Mouse (Mus musculus): Measurements from ENCODE around the gene Tmem158. TPM values are rescaled to one million over a fixed set of nuclear protein-coding genes. Genes with fewer than 3 reads are reported as not detected.
A peak's percentile ranks its signal among the peaks of the same experiment; 100 is the strongest.

Tmem158 gene
- total and polyA plus RNA-seq, 2 experiments from 2014 or later, result 78.6 to 207 TPM

GRCm38 (mm10) chr9:123297862-123298261 lies 37.3 kb upstream of the Tmem158 start:
- no peaks in the 10 kb centered on the region for H3K27me3 ChIP-seq (ENCODE audit: insufficient read depth, low read length)
- DNase-seq (ENCODE audit: low spot score), result no peak
- no peak overlapping the region for H3K9ac ChIP-seq (replicated peaks; ENCODE audit: low read length, poor library complexity, severe bottlenecking)
- no peaks in the 10 kb centered on the region for H3K9me3 ChIP-seq (ENCODE audit: low read length)
- no peak for ATAC-seq (ENCODE audit: low FRiP score)
- WGBS, result 92% methylated on average over 7 of the region's 7 CpGs
- H3K4me3 ChIP-seq (ENCODE audit: low read depth, low read length), result no peak overlapping the region
- no peak for TF ChIP-seq CTCF (IDR thresholded peaks at IDR 0.05)
- no peaks in the 10 kb centered on the region for H3K4me1 ChIP-seq (ENCODE audit: insufficient read depth, low read length)
- H3K36me3 ChIP-seq (ENCODE audit: insufficient read depth, low read length), result no peaks in the 10 kb centered on the region
- H3K4me2 ChIP-seq (ENCODE audit: low read depth, low read length, poor library complexity, severe bottlenecking), result no peak overlapping the region
- H3K27ac ChIP-seq (ENCODE audit: low read depth, low read length), result no peak overlapping the region

- Histone ChIP-seq H3K4me2 (ENCODE audit: low read depth, low read length, poor library complexity, severe bottlenecking) (no peak overlapping the region), H3K9ac (replicated peaks; ENCODE audit: low read length, poor library complexity, severe bottlenecking) (no peak overlapping the region), H3K36me3 (ENCODE audit: insufficient read depth, low read length) (no peaks in the 10 kb centered on the region), H3K27me3 (ENCODE audit: insufficient read depth, low read length) (no peaks in the 10 kb centered on the region), H3K27ac (ENCODE audit: low read depth, low read length) (no peak overlapping the region), H3K4me3 (ENCODE audit: low read depth, low read length) (no peak overlapping the region), H3K4me1 (ENCODE audit: insufficient read depth, low read length) (no peaks in the 10 kb centered on the region), H3K9me3 (ENCODE audit: low read length) (no peaks in the 10 kb centered on the region)
- ATAC-seq (ENCODE audit: low FRiP score), result no peak
- TF ChIP-seq CTCF (IDR thresholded peaks at IDR 0.05), result no peak
- peak; percentile 69 for DNase-seq (ENCODE audit: low spot score)
Observed at GRCm38 (mm10) chr9:123296229-123296628, 35.7 kb upstream of the Tmem158 start.

- H3K9me3 ChIP-seq (ENCODE audit: low read length), result no peaks in the 10 kb centered on the region
- no peak for DNase-seq (ENCODE audit: low spot score)
- ATAC-seq (ENCODE audit: low FRiP score), result no peak
- no peak overlapping the region for H3K4me2 ChIP-seq (ENCODE audit: low read depth, low read length, poor library complexity, severe bottlenecking)
- H3K27ac ChIP-seq (ENCODE audit: low read depth, low read length), result no peak overlapping the region
- no peaks in the 10 kb centered on the region for H3K27me3 ChIP-seq (ENCODE audit: insufficient read depth, low read length)
- no peak overlapping the region for H3K4me3 ChIP-seq (ENCODE audit: low read depth, low read length)
- H3K9ac ChIP-seq (replicated peaks; ENCODE audit: low read length, poor library complexity, severe bottlenecking), result no peak overlapping the region
- TF ChIP-seq CTCF (IDR thresholded peaks at IDR 0.05), result no peak
- WGBS, result 88% methylated on average over 5 of the region's 5 CpGs
- no peaks in the 10 kb centered on the region for H3K36me3 ChIP-seq (ENCODE audit: insufficient read depth, low read length)
- no peaks in the 10 kb centered on the region for H3K4me1 ChIP-seq (ENCODE audit: insufficient read depth, low read length)
Observed at GRCm38 (mm10) chr9:123294581-123294980, 34.0 kb upstream of the Tmem158 start.

GRCm38 (mm10) chr9:123288378-123288777 lies 27.8 kb upstream of the Tmem158 start:
- no peak for TF ChIP-seq CTCF (IDR thresholded peaks at IDR 0.05)
- ATAC-seq (ENCODE audit: low FRiP score) (no peak), DNase-seq (ENCODE audit: low spot score) (no peak)
- H3K36me3 ChIP-seq (ENCODE audit: insufficient read depth, low read length), result no peaks in the 10 kb centered on the region
- no peaks in the 10 kb centered on the region for H3K4me1 ChIP-seq (ENCODE audit: insufficient read depth, low read length)
- H3K4me3 ChIP-seq (ENCODE audit: low read depth, low read length), result no peak overlapping the region
- H3K4me2 ChIP-seq (ENCODE audit: low read depth, low read length, poor library complexity, severe bottlenecking), result no peak overlapping the region
- H3K9me3 ChIP-seq (ENCODE audit: low read length), result no peaks in the 10 kb centered on the region
- 66% methylated on average over 3 of the region's 3 CpGs for WGBS
- no peak overlapping the region for H3K27ac ChIP-seq (ENCODE audit: low read depth, low read length)
- H3K9ac ChIP-seq (replicated peaks; ENCODE audit: low read length, poor library complexity, severe bottlenecking), result no peak overlapping the region
- no peaks in the 10 kb centered on the region for H3K27me3 ChIP-seq (ENCODE audit: insufficient read depth, low read length)

- no peak overlapping the region for H3K4me2 ChIP-seq (ENCODE audit: low read depth, low read length, poor library complexity, severe bottlenecking)
Observed at GRCm38 (mm10) chr9:123285623-123286022, 25.1 kb upstream of the Tmem158 start.

GRCm38 (mm10) chr9:123280775-123281174 lies 20.2 kb upstream of the Tmem158 start:
- H3K4me3 ChIP-seq (ENCODE audit: low read depth, low read length), result no peak overlapping the region
- TF ChIP-seq CTCF (IDR thresholded peaks at IDR 0.05), result no peak
- H3K9me3 ChIP-seq (ENCODE audit: low read length), result no peaks in the 10 kb centered on the region
- no peak overlapping the region for H3K27ac ChIP-seq (ENCODE audit: low read depth, low read length)
- ATAC-seq (ENCODE audit: low FRiP score), result no peak
- no peak overlapping the region for H3K4me2 ChIP-seq (ENCODE audit: low read depth, low read length, poor library complexity, severe bottlenecking)
- no peak for DNase-seq (ENCODE audit: low spot score)
- no peaks in the 10 kb centered on the region for H3K27me3 ChIP-seq (ENCODE audit: insufficient read depth, low read length)
- H3K36me3 ChIP-seq (ENCODE audit: insufficient read depth, low read length), result no peaks in the 10 kb centered on the region
- no peak overlapping the region for H3K9ac ChIP-seq (replicated peaks; ENCODE audit: low read length, poor library complexity, severe bottlenecking)
- H3K4me1 ChIP-seq (ENCODE audit: insufficient read depth, low read length), result no peaks in the 10 kb centered on the region

More at GRCm38 (mm10) chr9:123285623-123286022, 25.1 kb upstream of the Tmem158 start:
- Histone ChIP-seq H3K4me3 (ENCODE audit: low read depth, low read length) (no peak overlapping the region), H3K36me3 (ENCODE audit: insufficient read depth, low read length) (no peaks in the 10 kb centered on the region), H3K4me1 (ENCODE audit: insufficient read depth, low read length) (no peaks in the 10 kb centered on the region), H3K27ac (ENCODE audit: low read depth, low read length) (no peak overlapping the region), H3K27me3 (ENCODE audit: insufficient read depth, low read length) (no peaks in the 10 kb centered on the region), H3K9ac (replicated peaks; ENCODE audit: low read length, poor library complexity, severe bottlenecking) (no peak overlapping the region), H3K9me3 (ENCODE audit: low read length) (no peaks in the 10 kb centered on the region)
- no peak for DNase-seq (ENCODE audit: low spot score)
- 52% methylated on average over 4 of the region's 4 CpGs for WGBS
- no peak for ATAC-seq (ENCODE audit: low FRiP score)
- no peak for TF ChIP-seq CTCF (IDR thresholded peaks at IDR 0.05)
